Mouse (Mus musculus): Measurements from ENCODE around the gene Usp11.

Gene Usp11

GRCm38 (mm10) chrX:20703741-20704290, at the start of gene Usp11:
Usp11 (plus strand) TSS chrX:20703906.
- DNase-seq (ENCODE audit: low spot score in 2 of 2), result peak in 1 of 2 experiments; percentile 13

DNA sequence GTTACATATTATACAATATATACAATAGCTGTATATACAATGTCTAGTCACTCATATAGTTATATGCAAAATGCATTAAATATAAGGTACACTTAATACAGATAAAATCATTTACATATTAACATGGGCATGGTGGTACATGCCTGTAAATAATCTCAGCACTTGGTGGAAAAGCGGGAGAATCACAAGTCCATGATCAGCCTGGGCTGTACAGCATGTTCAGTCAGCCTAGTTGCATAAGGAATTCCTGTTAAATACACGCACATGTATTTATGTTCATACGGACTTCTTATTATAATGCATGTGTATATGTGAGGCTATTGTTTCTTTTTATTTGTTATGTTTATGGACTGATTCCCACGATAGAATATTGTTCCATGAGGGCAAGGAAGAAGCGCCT, 46.1 kb upstream of the Usp11 start:
- no peak for DNase-seq (ENCODE audit: low spot score in 2 of 2)

DNA sequence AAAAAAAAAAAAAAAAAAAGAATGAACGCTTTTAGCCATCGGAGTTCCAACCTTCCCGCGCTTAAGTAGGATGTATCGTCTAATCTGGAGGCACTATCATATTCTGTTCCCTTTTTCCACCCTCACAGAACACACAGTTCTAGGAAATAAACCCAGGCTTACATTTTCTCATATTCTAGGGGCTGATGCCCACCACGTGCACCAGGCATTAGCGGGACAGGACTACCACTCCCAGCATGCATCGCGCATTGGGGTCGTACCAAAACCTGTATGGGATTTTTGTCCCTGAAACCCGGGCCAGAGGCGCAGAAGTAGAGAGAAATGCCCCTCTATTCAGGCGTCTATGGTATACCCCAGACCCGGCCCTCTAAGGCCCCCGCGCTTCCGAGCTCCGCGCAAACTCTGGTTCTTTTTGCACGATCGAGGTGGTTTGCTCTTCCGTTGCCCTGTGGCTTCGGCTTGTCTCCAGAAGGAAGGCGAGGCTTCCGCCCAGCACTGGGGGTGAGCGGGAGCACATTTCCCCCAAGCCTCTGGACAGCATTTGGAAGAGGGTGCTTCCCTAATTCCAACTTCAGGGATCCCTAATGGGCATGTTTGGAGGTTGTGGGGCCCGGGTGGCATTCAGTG, 45.6 kb upstream of the Usp11 start, which contains the start of gene Uba1:
TSS of gene Uba1 (plus strand) at position 301 of the 627 bp plus-strand sequence.
- DNase-seq (ENCODE audit: low spot score in 2 of 2), result peak; percentile 74 to 76

DNA sequence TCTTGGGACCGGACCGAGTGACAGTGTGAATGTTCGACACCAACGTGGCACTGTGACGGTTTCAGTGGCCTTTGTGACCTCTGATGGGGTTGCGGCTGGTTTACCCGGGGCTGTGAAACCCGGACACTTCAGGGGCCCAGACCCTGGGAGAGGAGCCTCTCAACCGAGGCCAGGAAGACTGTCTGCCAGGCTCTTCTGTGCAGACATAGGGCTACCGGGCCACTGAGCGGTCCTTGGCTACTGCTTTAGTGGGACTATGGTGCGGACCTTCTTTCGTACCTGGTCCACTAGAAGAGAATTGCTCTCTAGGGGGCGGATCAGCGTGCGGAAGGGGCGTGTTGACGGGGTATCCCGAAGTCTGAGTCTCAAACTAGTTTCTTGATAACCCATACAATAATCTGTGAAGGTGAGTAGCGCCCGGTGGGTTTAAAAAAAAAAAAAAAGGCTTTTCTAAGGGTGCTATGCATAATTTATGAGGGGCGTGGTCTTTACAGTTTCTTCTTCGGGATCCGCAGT, 44.8 kb upstream of the Usp11 start:
- DNase-seq (ENCODE audit: low spot score in 2 of 2), result peak; percentile 7 to 8

DNA sequence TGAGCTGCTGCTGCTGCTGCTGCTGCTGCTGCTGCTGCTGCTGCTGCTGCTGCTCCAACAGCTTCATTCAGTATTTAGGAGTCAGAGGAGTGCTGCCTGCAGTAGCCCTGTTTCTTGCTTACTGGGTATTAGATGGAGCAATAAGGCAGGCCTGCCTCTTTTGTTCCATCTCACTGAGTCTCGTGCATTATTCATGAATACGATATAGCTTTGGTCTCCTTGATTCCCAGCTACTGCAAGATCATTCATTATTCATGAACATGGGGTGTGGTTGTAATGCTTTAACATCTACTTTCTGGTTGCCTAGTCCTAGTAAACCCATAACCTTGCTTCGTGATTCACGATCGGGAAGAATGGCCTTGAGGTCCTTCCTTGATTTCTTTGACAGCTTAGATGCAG, 41.4 kb upstream of the Usp11 start:
- DNase-seq (ENCODE audit: low spot score in 2 of 2), result no peak

DNA sequence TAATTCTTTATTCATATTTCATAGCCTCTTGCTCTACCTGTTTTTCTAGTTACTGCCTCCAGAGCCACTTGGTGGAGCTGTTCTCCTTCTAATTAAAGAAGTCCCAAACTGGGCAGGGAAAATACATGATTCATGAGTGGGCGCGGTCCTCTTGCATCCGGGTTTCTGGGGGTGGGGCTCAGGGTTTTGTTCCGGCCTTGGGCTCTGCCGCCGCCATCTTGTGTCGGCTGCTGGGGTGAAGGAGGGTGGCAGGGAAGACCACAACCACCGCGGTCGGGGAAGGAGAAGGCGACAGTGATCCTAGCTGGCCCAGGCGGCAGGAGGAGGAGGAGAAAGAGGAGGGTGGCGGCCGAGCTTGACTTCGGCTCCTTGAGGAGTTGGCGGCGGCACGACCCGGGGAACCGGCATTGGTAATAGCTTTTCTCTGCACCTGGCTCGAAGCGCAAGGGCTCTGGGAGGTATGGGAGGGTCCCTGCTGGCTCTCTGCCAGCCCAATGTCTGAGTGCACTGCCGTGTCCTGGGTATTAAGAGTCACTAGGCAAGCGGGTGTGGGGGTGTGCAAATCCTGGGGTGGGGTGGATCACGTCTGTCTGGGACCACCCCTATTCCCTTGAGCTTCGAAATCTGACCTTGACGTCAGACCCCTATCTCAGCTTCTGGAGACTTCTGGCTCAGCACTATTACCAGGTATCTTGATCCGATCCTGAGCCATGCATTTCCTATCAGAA, 40.8 kb upstream of the Usp11 start:
- peak; percentile 85 to 91 for DNase-seq (ENCODE audit: low spot score in 2 of 2)

GRCm38 (mm10) chrX:20663444-20663790, 40.3 kb upstream of the Usp11 start:
- no peak for DNase-seq (ENCODE audit: low spot score in 2 of 2)

- DNase-seq (ENCODE audit: low spot score in 2 of 2), result peak; percentile 93
Measured at GRCm38 (mm10) chrX:20687519-20688067, 16.1 kb upstream of the Usp11 start, which contains the start of gene Cdk16. Cdk16 (plus strand) TSS chrX:20687954.

DNA sequence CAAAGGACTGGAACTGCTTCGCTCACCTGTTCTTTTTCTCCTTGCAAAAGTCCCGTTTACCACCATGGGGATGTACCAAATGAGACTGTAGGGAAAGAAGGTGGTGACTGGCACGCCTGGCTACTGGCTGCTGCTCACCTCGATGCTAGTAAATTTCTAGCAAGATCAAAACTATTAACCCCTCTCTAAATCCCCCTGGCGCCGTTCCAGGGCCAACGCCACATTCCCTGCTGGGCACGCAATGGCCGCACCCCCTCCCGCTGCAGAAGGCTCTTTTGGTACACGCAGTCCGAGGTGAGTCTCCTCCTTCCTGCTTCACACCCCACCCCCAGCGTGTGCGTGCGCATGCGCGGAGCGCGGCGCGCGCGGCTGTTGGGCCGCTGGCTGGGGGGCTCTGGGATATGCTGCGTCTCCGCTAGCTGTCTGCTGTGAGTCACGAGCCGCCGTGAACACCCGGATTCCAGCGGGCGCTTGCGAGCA, 15.6 kb upstream of the Usp11 start:
- DNase-seq (ENCODE audit: low spot score in 2 of 2), result peak; percentile 80 to 85

GRCm38 (mm10) chrX:20688615-20689014, 15.1 kb upstream of the Usp11 start:
- DNase-seq (ENCODE audit: low spot score in 2 of 2), result peak; percentile 43 to 66

DNA sequence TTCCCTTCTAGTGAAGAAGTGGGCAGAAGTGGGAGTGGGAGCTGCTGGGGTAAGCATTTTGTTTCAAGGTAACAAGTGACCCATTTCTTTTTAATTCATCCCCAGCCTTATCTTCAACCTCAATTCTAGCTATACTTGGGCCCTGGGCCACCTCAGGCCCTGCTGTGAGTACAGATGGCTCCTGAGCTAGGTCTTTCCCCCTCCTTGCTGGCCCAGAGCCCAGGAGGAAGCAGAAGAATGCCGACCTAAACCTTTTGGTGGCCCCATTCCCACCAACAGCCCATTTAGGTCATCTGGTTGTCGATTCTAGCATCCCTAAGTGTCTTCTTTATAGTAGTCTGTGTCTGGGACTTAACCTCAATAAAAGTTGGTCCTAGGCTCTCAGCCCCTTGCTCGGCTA, 12.1 kb upstream of the Usp11 start:
- no peak for DNase-seq (ENCODE audit: low spot score in 2 of 2)

- DNase-seq (ENCODE audit: low spot score in 2 of 2), result no peak
Measured at GRCm38 (mm10) chrX:20692616-20693015, 11.1 kb upstream of the Usp11 start.

DNA sequence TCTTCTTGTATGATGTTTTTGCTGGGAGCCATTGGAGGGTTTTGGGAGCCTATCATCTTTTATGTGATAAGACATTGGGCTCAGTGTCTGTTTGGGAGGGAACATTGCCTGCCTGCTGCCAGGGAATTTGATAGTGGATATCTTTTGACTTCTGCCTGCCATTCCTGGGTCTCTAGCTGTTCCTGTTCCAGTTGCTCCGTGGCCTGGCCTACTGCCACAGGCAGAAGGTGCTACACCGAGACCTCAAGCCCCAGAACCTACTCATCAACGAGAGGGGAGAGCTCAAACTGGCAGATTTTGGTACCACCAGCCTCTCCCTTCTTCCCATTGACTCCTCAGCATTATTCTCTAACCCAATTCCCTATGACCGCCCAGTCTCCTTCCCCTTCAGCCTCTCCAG, 7.9 kb upstream of the Usp11 start:
- peak in 1 of 2 experiments; percentile 9 for DNase-seq (ENCODE audit: low spot score in 2 of 2)

GRCm38 (mm10) chrX:20704295-20705082, 783 bp downstream of the Usp11 start:
- peak; percentile 71 to 76 for DNase-seq (ENCODE audit: low spot score in 2 of 2)

DNA sequence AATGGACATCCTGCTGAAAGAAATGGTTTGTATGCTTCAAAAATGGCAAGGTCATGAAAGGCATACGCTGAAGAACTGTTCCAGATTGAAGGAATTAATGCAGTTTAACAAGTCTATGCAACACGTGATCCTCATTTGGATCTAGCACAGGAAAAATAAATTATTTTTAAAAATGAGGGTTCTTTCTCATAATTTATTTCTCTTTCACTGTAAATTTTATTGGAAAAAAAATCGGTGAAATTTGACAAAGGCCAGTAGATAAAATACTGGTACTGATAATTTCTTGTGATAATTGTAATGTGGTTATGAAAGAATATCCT, 1.3 kb downstream of the Usp11 start:
- DNase-seq (ENCODE audit: low spot score in 2 of 2), result no peak

- DNase-seq (ENCODE audit: low spot score in 2 of 2), result no peak
Measured at GRCm38 (mm10) chrX:20728681-20729080, 25.0 kb downstream of the Usp11 start.

GRCm38 (mm10) chrX:20730048-20730447, 26.3 kb downstream of the Usp11 start:
- peak in 1 of 2 experiments; percentile 15 for DNase-seq (ENCODE audit: low spot score in 2 of 2)

GRCm38 (mm10) chrX:20736479-20736878, 32.8 kb downstream of the Usp11 start:
- no peak for DNase-seq (ENCODE audit: low spot score in 2 of 2)

- DNase-seq (ENCODE audit: low spot score in 2 of 2), result no peak
Measured at GRCm38 (mm10) chrX:20748829-20749228, 45.1 kb downstream of the Usp11 start.

GRCm38 (mm10) chrX:20761201-20761600, 57.5 kb downstream of the Usp11 start:
- no peak for DNase-seq (ENCODE audit: low spot score in 2 of 2)

Data from heart, adult 9 months (tissue).